ENCODE assay signal across 8 mouse cellular contexts in genomic region chr11:61104241-61104901, GRCm38 (mm10). TPM values are rescaled to one million over a fixed set of nuclear protein-coding genes. Genes with fewer than 3 reads are reported as not detected.
DNase-seq lines count a peak whose midpoint lies in the region; ATAC-seq and TF ChIP-seq lines count a peak whose summit lies in the region.

No protein-coding gene starts in this region.

- no peaks in the 10 kb centered on the region for H3K36me3 ChIP-seq in heart, embryonic 11.5 days (ENCODE audit: control insufficient read depth, insufficient read depth, low read length)
- H3K36me3 ChIP-seq in kidney, embryonic 15.5 days: no peaks in the 10 kb centered on the region

- H3K4me1 ChIP-seq in heart, embryonic 11.5 days (ENCODE audit: control insufficient read depth, insufficient read depth, low read length): peaks cover 2% of the 10 kb centered on the region; the same call in 1 of the 2 replicates
- H3K4me1 ChIP-seq in kidney, embryonic 15.5 days: no peaks in the 10 kb centered on the region

- no peaks in the 10 kb centered on the region for H3K9me3 ChIP-seq in heart, embryonic 11.5 days (replicated peaks; ENCODE audit: control insufficient read depth, low read length)
- no peaks in the 10 kb centered on the region for H3K9me3 ChIP-seq in kidney, embryonic 15.5 days (replicated peaks)

- ATAC-seq in erythroid progenitor cell, adult 5-6 weeks (replicated peaks; ENCODE audit: low FRiP score, poor library complexity, severe bottlenecking): peak; percentile 78
- ATAC-seq in heart, embryonic 11.5 days (replicated peaks; ENCODE audit: insufficient number of reproducible peaks, low FRiP score, low TSS enrichment): peak; percentile 61; the same call in 1 of the 2 replicates
- peak; percentile 86 for ATAC-seq in kidney, embryonic 15.5 days (replicated peaks; ENCODE audit: low FRiP score)
- ATAC-seq in monocyte, adult 5-6 weeks (replicated peaks; ENCODE audit: insufficient number of reproducible peaks, low FRiP score, low TSS enrichment, poor library complexity, severe bottlenecking): peak; percentile 82

- no peaks in the 10 kb centered on the region for H3K27me3 ChIP-seq in heart, embryonic 11.5 days (ENCODE audit: control insufficient read depth, insufficient read depth, low read length)
- H3K27me3 ChIP-seq in kidney, embryonic 15.5 days: peaks cover 5% of the 10 kb centered on the region; the same call in 1 of the 2 replicates

- H3K4me2 ChIP-seq in heart, embryonic 11.5 days: peak overlapping the region; percentile 35; the same call in 1 of the 2 replicates
- H3K4me2 ChIP-seq in kidney, embryonic 15.5 days: peak overlapping the region; percentile 34; the same call in 1 of the 2 replicates

- WGBS in heart, embryonic 11.5 days (ENCODE audit: insufficient replicate concordance): 19% methylated on average over 20 of the region's 20 CpGs
- WGBS in kidney, embryonic 15.5 days: 20% methylated on average over 20 of the region's 20 CpGs

- H3K27ac ChIP-seq in heart, embryonic 11.5 days (ENCODE audit: low read depth, low read length): no peak overlapping the region
- no peak overlapping the region for H3K27ac ChIP-seq in kidney, embryonic 15.5 days

- peak; percentile 80 for DNase-seq in CD4-positive helper T cell, adult 2 months (ENCODE audit: low read depth, low spot score)
- DNase-seq in brain, embryonic 14.5 days (ENCODE audit: low read depth): peak; percentile 95
- peak; percentile 89 for DNase-seq in liver
- peak; percentile 76 to 78 for DNase-seq in spleen, postnatal 36 days (ENCODE audit: low spot score in 2 of 2)

- no peak overlapping the region for H3K4me3 ChIP-seq in heart, embryonic 11.5 days (ENCODE audit: low read depth, low read length)
- H3K4me3 ChIP-seq in kidney, embryonic 15.5 days (replicated peaks): no peak overlapping the region

- no peak overlapping the region; the same call in 1 of the 2 replicates for H3K9ac ChIP-seq in heart, embryonic 11.5 days (ENCODE audit: low read depth, low read length)
- H3K9ac ChIP-seq in kidney, embryonic 15.5 days: no peak overlapping the region

- no peak for TF ChIP-seq POLR2A in brain, embryonic 14.5 days (IDR thresholded peaks at IDR 0.05; ENCODE audit: borderline replicate concordance, extremely low read depth, insufficient read depth, insufficient read length, poor library complexity, severe bottlenecking)

- peak; percentile 99 for TF ChIP-seq CTCF in brain, embryonic 14.5 days (IDR thresholded peaks at IDR 0.05; ENCODE audit: borderline replicate concordance, extremely low read depth, insufficient read depth, insufficient read length)

RNA-seq across cellular contexts. Expression of gene Tnfrsf13b, which starts 22.2 kb away (rescaled TPM):
- polyA plus RNA-seq in brain, embryonic 14.5 days (2012; rRNA removed): 1.3 and 1.6 TPM in 2 replicates
- 7.1 and 15.1 TPM in 2 replicates for total RNA-seq in erythroid progenitor cell, adult 5-6 weeks (2015; ENCODE audit: low replicate concordance)
- 4.0 and 6.5 TPM in 2 replicates for total RNA-seq in erythroid progenitor cell, adult 5-6 weeks (2017; ENCODE audit: low replicate concordance)
- polyA plus RNA-seq in heart, embryonic 11.5 days (2014; fragmentation: Nextera tagmentation; extraction: Ambion mirVana): 1.4 and 2.2 TPM in 2 replicates
- polyA plus RNA-seq in kidney, embryonic 15.5 days (2015; fragmentation: Nextera tagmentation; extraction: Ambion mirVana): 1.4 and 1.6 TPM in 2 replicates
- 39.9 to 75.6 TPM (median 53.5 TPM) in 3 replicates for total RNA-seq in monocyte, adult 5-6 weeks (2017)
